Mouse (Mus musculus): ENCODE measurements around the gene Cinp. TPM values are rescaled to one million over a fixed set of nuclear protein-coding genes. Genes with fewer than 3 reads are reported as not detected.
"Not testable (repeated sequence)": the region's sequence is repeated elsewhere in the genome, so short reads cannot be mapped to it uniquely, and the experiment has no call there.

The Cinp gene
- polyA plus RNA-seq, 1 experiment from 2014 or later, result 94.5 TPM

GRCm38 (mm10) chr12:110888106-110888505, 839 bp downstream of the Cinp start:
- peak overlapping the region; percentile 92 for H3K4me3 ChIP-seq
- H3K9me3 ChIP-seq, result no peaks in the 10 kb centered on the region
- DNase-seq (ENCODE audit: low spot score), result no peak
- peaks cover 19% of the 10 kb centered on the region for H3K4me1 ChIP-seq
- WGBS, result 35% methylated on average over 12 of the region's 12 CpGs
- no peaks in the 10 kb centered on the region for H3K27me3 ChIP-seq (ENCODE audit: insufficient read depth, poor library complexity, severe bottlenecking)
- peaks cover 12% of the 10 kb centered on the region for H3K36me3 ChIP-seq
- peak overlapping the region; percentile 95 for H3K27ac ChIP-seq

- 94% methylated on average over 2 of the region's 2 CpGs for WGBS
- no peaks in the 10 kb centered on the region for H3K27me3 ChIP-seq (ENCODE audit: insufficient read depth, poor library complexity, severe bottlenecking)
Measured at GRCm38 (mm10) chr12:110885251-110885650, 3.7 kb downstream of the Cinp start.

GRCm38 (mm10) chr12:110882291-110882690, 6.7 kb downstream of the Cinp start:
- H3K27me3 ChIP-seq (ENCODE audit: insufficient read depth, poor library complexity, severe bottlenecking), result no peaks in the 10 kb centered on the region

More at GRCm38 (mm10) chr12:110885251-110885650, 3.7 kb downstream of the Cinp start:
- no peaks in the 10 kb centered on the region for H3K9me3 ChIP-seq
- peaks cover 33% of the 10 kb centered on the region for H3K36me3 ChIP-seq
- H3K27ac ChIP-seq, result no peak overlapping the region
- peaks cover 19% of the 10 kb centered on the region for H3K4me1 ChIP-seq
- no peak overlapping the region for H3K4me3 ChIP-seq
- no peak for DNase-seq (ENCODE audit: low spot score)

GRCm38 (mm10) chr12:110875351-110875750, 13.6 kb downstream of the Cinp start:
- Histone ChIP-seq H3K4me1 (no peaks in the 10 kb centered on the region), H3K9me3 (no peaks in the 10 kb centered on the region), H3K4me3 (no peak overlapping the region), H3K36me3 (peaks cover 88% of the 10 kb centered on the region), H3K27ac (no peak overlapping the region), H3K27me3 (ENCODE audit: insufficient read depth, poor library complexity, severe bottlenecking) (no peaks in the 10 kb centered on the region)
- DNase-seq (ENCODE audit: low spot score), result no peak
- WGBS, result 86% methylated on average over 2 of the region's 2 CpGs

More at GRCm38 (mm10) chr12:110882291-110882690, 6.7 kb downstream of the Cinp start:
- no peak overlapping the region for H3K4me3 ChIP-seq
- H3K27ac ChIP-seq, result no peak overlapping the region
- H3K9me3 ChIP-seq, result no peaks in the 10 kb centered on the region
- no peaks in the 10 kb centered on the region for H3K4me1 ChIP-seq
- WGBS, result 88% methylated on average over 7 of the region's 7 CpGs
- H3K36me3 ChIP-seq, result peaks cover 58% of the 10 kb centered on the region
- DNase-seq (ENCODE audit: low spot score), result no peak

GRCm38 (mm10) chr12:110871247-110871646, 17.7 kb downstream of the Cinp start:
- H3K27ac ChIP-seq, result no peak overlapping the region
- WGBS, result 83% methylated on average over 5 of the region's 5 CpGs

GRCm38 (mm10) chr12:110870107-110870506, 18.8 kb downstream of the Cinp start:
- Histone ChIP-seq H3K9me3 (no peaks in the 10 kb centered on the region), H3K27me3 (ENCODE audit: insufficient read depth, poor library complexity, severe bottlenecking) (no peaks in the 10 kb centered on the region), H3K27ac (no peak overlapping the region), H3K36me3 (peaks cover 88% of the 10 kb centered on the region), H3K4me3 (no peak overlapping the region), H3K4me1 (no peaks in the 10 kb centered on the region)
- no peak for DNase-seq (ENCODE audit: low spot score)
- 77% methylated on average over 4 of the region's 4 CpGs for WGBS

More at GRCm38 (mm10) chr12:110871247-110871646, 17.7 kb downstream of the Cinp start:
- Histone ChIP-seq H3K27me3 (ENCODE audit: insufficient read depth, poor library complexity, severe bottlenecking) (no peaks in the 10 kb centered on the region), H3K9me3 (no peaks in the 10 kb centered on the region), H3K4me3 (no peak overlapping the region), H3K36me3 (peaks cover 90% of the 10 kb centered on the region), H3K4me1 (no peaks in the 10 kb centered on the region)
- DNase-seq (ENCODE audit: low spot score), result no peak

GRCm38 (mm10) chr12:110865989-110866388, 23.0 kb downstream of the Cinp start:
- Histone ChIP-seq H3K4me1 (no peaks in the 10 kb centered on the region), H3K27ac (no peak overlapping the region), H3K27me3 (ENCODE audit: insufficient read depth, poor library complexity, severe bottlenecking) (no peaks in the 10 kb centered on the region), H3K4me3 (no peak overlapping the region), H3K36me3 (peaks cover 84% of the 10 kb centered on the region), H3K9me3 (no peaks in the 10 kb centered on the region)
- no peak for DNase-seq (ENCODE audit: low spot score)
- 88% methylated on average over 10 of the region's 10 CpGs for WGBS

GRCm38 (mm10) chr12:110865571-110865970, 23.4 kb downstream of the Cinp start:
- Histone ChIP-seq H3K36me3 (peaks cover 82% of the 10 kb centered on the region), H3K27ac (no peak overlapping the region), H3K4me1 (no peaks in the 10 kb centered on the region), H3K4me3 (no peak overlapping the region), H3K27me3 (ENCODE audit: insufficient read depth, poor library complexity, severe bottlenecking) (no peaks in the 10 kb centered on the region), H3K9me3 (no peaks in the 10 kb centered on the region)
- DNase-seq (ENCODE audit: low spot score), result no peak
- WGBS, result 82% methylated on average over 6 of the region's 6 CpGs

- Histone ChIP-seq H3K36me3 (peaks cover 77% of the 10 kb centered on the region), H3K4me3 (no peak overlapping the region), H3K9me3 (no peaks in the 10 kb centered on the region), H3K4me1 (no peaks in the 10 kb centered on the region), H3K27ac (no peak overlapping the region), H3K27me3 (ENCODE audit: insufficient read depth, poor library complexity, severe bottlenecking) (no peaks in the 10 kb centered on the region)
- WGBS, result 88% methylated on average over 6 of the region's 6 CpGs
- DNase-seq (ENCODE audit: low spot score), result no peak
Measured at GRCm38 (mm10) chr12:110864008-110864407, 24.9 kb downstream of the Cinp start.

GRCm38 (mm10) chr12:110861256-110861655, 27.7 kb downstream of the Cinp start:
- Histone ChIP-seq H3K4me3 (no peak overlapping the region), H3K9me3 (no peaks in the 10 kb centered on the region), H3K27ac (no peak overlapping the region), H3K27me3 (ENCODE audit: insufficient read depth, poor library complexity, severe bottlenecking) (no peaks in the 10 kb centered on the region), H3K36me3 (peaks cover 57% of the 10 kb centered on the region), H3K4me1 (no peaks in the 10 kb centered on the region)
- no peak for DNase-seq (ENCODE audit: low spot score)
- WGBS, result 52% methylated on average over 7 of the region's 7 CpGs

GRCm38 (mm10) chr12:110860293-110860692, 28.7 kb downstream of the Cinp start:
- H3K27ac ChIP-seq, result no peak overlapping the region
- no peaks in the 10 kb centered on the region for H3K9me3 ChIP-seq
- no peaks in the 10 kb centered on the region for H3K27me3 ChIP-seq (ENCODE audit: insufficient read depth, poor library complexity, severe bottlenecking)
- peaks cover 57% of the 10 kb centered on the region for H3K36me3 ChIP-seq
- H3K4me3 ChIP-seq, result no peak overlapping the region
- no peak for DNase-seq (ENCODE audit: low spot score)
- H3K4me1 ChIP-seq, result no peaks in the 10 kb centered on the region

- peaks cover 50% of the 10 kb centered on the region for H3K36me3 ChIP-seq
Measured at GRCm38 (mm10) chr12:110858681-110859080, 30.3 kb downstream of the Cinp start.

GRCm38 (mm10) chr12:110857196-110857595, 31.7 kb downstream of the Cinp start:
- no peak overlapping the region for H3K27ac ChIP-seq
- H3K36me3 ChIP-seq, result peaks cover 42% of the 10 kb centered on the region
- H3K4me1 ChIP-seq, result 0 out of 2 replicates have a peak, but pooled peaks cover under 1% of the 10 kb centered on the region
- H3K9me3 ChIP-seq, result no peaks in the 10 kb centered on the region
- no peaks in the 10 kb centered on the region for H3K27me3 ChIP-seq (ENCODE audit: insufficient read depth, poor library complexity, severe bottlenecking)
- H3K4me3 ChIP-seq, result no peak overlapping the region
- DNase-seq (ENCODE audit: low spot score), result no peak
- 75% methylated on average over 7 of the region's 7 CpGs for WGBS

More at GRCm38 (mm10) chr12:110858681-110859080, 30.3 kb downstream of the Cinp start:
- 93% methylated on average over 15 of the region's 15 CpGs for WGBS
- not testable (repeated sequence) for H3K4me3 ChIP-seq; H3K27ac ChIP-seq; H3K27me3 ChIP-seq (ENCODE audit: insufficient read depth, poor library complexity, severe bottlenecking); H3K9me3 ChIP-seq; H3K4me1 ChIP-seq; DNase-seq (ENCODE audit: low spot score)

All from heart, embryonic 10.5 days (tissue).